Mouse (Mus musculus) heart, adult 2 months (tissue): ENCODE results near the gene Syce3. TPM values are rescaled to one million over a fixed set of nuclear protein-coding genes. Genes with fewer than 3 reads are reported as not detected.

Experiments used
- DNase-seq, 2 experiments: peaks; one replicate each; pipeline ENCODE4 v3.0.0; 2021
- H3K27ac ChIP-seq: fragments of 200-600 bp; 2 replicates; pipeline ENCODE4 v1.8.1; 2022
- H3K27me3 ChIP-seq: fragments of 200-500 bp; 2 replicates; pipeline ENCODE4 v1.6.1; 2012; ENCODE audit warnings: mild to moderate bottlenecking, low read length, inconsistent platforms, mixed read lengths; ENCODE audit not compliant: control insufficient read depth, insufficient read depth
- H3K36me3 ChIP-seq: fragments of 200-500 bp; 2 replicates; pipeline ENCODE4 v1.6.1; 2012; ENCODE audit warnings: low read length, inconsistent platforms; ENCODE audit not compliant: control insufficient read depth, insufficient read depth
- H3K4me1 ChIP-seq: fragments of 200-500 bp; 2 replicates; pipeline ENCODE4 v1.6.1; 2011; ENCODE audit warnings: low read length; ENCODE audit not compliant: control insufficient read depth, insufficient read depth
- H3K4me3 ChIP-seq: fragments of 200-600 bp; 2 replicates; pipeline ENCODE4 v1.8.1; 2022
- H3K79me2 ChIP-seq: fragments of 200-500 bp; replicated peaks from 2 replicates; pipeline ENCODE4 v1.6.1; 2012; ENCODE audit warnings: mild to moderate bottlenecking, inconsistent platforms, low read length, moderate library complexity, mixed read lengths; ENCODE audit not compliant: control insufficient read depth, insufficient read depth
- H3K9ac ChIP-seq: fragments of 200-500 bp; 2 replicates; pipeline ENCODE4 v1.6.1; 2012; ENCODE audit warnings: low read depth, mild to moderate bottlenecking, control low read depth, inconsistent platforms, low read length, mixed read lengths
- CTCF ChIP-seq: fragments of 200-600 bp; IDR thresholded peaks from 2 replicates; pipeline ENCODE4 v1.8.1; 2022; ENCODE audit warnings: antibody characterized with exemption, mild to moderate bottlenecking, moderate library complexity
- EP300 ChIP-seq: fragments of 200-500 bp; IDR thresholded peaks from 2 replicates; pipeline ENCODE4 v1.6.1; 2011; ENCODE audit warnings: low read depth, low read length, control low read depth; ENCODE audit not compliant: insufficient read depth
- POLR2A ChIP-seq: fragments of 200-500 bp; IDR thresholded peaks from 2 replicates; pipeline ENCODE4 v1.6.1; 2011; ENCODE audit warnings: mild to moderate bottlenecking, low read depth, low read length, control low read depth; ENCODE audit not compliant: insufficient read depth
- WGBS: fragments of 180-500 bp; shearing (Covaris S2); methylation state at CpG from one replicate; pipeline ENCODE4 v1.1.7; 2018; 5-methylcytosine and 5-hydroxymethylcytosine counted together
- intact Hi-C: fragments of 180-260 bp; cut with DNase I; formaldehyde crosslinking; loops from one replicate; pipeline ENCODE4 v1.15.1; 2025
- polyA plus RNA-seq: library from polyadenylated mRNA; depleted of rRNA; stranded (reverse); fragments of >200 nt; gene quantifications from 2 replicates; pipeline ENCODE4 v1.2.3, GENCODE M21; 2012
- total RNA-seq, 2 experiments: library from RNA; stranded (reverse); gene quantifications; 2 replicates each; pipeline ENCODE4 v1.2.3; 2021

Gene Syce3
- total and polyA plus RNA-seq, 3 experiments: not detected

DNA sequence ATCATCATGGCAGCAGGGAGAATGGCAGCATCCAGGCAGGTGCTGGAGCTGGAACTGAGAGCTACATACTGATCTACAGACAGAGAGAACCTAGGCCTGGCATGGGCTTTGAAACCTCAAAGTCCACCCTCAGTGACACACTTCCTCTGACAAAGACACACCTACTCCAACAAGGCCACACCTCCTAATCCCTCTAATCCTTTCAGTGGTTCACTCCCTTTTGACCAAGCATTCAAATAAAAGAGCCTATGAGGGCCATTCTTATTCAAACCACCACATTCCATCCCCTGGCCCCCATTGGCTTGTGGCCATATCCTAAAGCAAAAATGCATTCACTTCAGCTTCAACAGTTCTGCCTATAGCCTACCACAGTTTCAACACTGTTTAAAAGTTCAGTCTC, 3.6 kb downstream of the Syce3 start:
- intact Hi-C loops: no loop called here
- no peak overlapping the region for H3K4me3 ChIP-seq
- H3K27ac ChIP-seq: no peak overlapping the region
- no peaks in the 10 kb centered on the region for H3K27me3 ChIP-seq
- no peaks in the 10 kb centered on the region for H3K4me1 ChIP-seq
- DNase-seq: no peak
- no peaks in the 10 kb centered on the region for H3K36me3 ChIP-seq
- no peak for TF ChIP-seq EP300
- TF ChIP-seq CTCF: no peak
- no peak for TF ChIP-seq POLR2A
- no peaks in the 10 kb centered on the region for H3K79me2 ChIP-seq
- H3K9ac ChIP-seq: no peak overlapping the region

DNA sequence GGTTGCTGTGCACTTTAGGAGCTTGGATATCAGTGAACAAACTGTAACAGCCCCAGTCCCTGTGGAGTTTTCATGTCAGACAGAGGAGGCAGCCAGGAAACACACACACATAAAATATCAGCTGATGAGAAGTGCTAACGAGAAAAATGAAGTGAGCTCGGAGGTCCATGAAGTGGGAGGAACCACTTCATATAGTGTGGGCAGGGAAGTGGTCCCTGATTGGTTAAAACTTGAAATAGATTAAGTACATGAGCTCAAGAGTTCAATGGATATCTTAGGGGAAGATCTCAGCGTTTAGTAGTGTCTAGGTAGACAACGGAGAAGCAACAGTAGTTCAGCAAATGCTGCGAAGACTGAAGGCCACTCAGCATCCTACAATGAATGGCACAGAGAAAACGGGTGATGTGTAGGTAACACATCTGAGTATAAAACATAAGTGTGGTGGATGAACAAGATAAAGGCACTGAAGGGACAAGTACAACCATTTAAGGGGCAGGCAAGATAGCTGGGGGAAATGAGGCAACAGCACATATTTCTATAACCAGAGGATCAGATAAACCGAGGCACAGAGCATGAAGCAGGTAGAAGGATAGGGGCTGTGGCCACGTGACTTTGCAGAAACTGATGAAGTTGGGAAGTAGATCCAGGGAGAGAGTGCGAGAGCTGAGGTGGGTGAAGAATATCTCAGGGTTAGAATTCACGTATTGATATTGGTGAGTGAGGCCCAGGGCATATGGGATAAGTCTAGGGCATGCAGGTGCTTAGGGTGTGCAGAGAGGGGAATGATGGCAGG, 5.3 kb downstream of the Syce3 start:
- TF ChIP-seq POLR2A (no peak), EP300 (no peak), CTCF (no peak)
- intact Hi-C loops: no loop called here
- Histone ChIP-seq H3K27me3 (no peaks in the 10 kb centered on the region), H3K4me3 (no peak overlapping the region), H3K79me2 (no peaks in the 10 kb centered on the region), H3K36me3 (no peaks in the 10 kb centered on the region), H3K4me1 (peaks cover 3% of the 10 kb centered on the region), H3K9ac (no peak overlapping the region), H3K27ac (no peak overlapping the region)
- 71% methylated on average over 10 of the region's 10 CpGs for WGBS
- DNase-seq: no peak

DNA sequence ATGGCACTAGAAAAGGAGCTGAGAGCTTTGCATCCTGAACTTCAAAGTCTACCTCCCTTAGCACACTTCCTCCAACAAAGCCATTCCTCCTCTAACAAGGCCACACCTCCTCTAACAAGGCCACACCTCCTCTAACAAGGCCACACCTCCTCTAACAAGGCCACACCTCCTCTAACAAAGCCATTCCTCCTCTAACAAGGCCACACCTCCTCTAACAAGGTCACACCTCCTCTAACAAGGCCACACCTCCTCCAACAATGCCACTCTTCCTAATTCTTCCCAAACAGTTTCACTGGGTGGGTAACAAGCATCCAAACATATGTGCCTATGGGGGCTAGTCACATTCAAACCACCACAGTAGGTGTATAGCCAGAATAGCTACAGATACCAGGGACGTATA, 7.8 kb downstream of the Syce3 start:
- no peak overlapping the region for H3K27ac ChIP-seq
- H3K36me3 ChIP-seq: no peaks in the 10 kb centered on the region
- no peak for DNase-seq
- no peak overlapping the region for H3K4me3 ChIP-seq
- H3K9ac ChIP-seq: no peak overlapping the region
- intact Hi-C loops: no loop called here
- no peaks in the 10 kb centered on the region for H3K79me2 ChIP-seq
- no peaks in the 10 kb centered on the region for H3K27me3 ChIP-seq
- WGBS: 93% methylated on average over 1 of the region's 1 CpGs
- TF ChIP-seq POLR2A (no peak), CTCF (no peak), EP300 (no peak)
- peaks cover 3% of the 10 kb centered on the region for H3K4me1 ChIP-seq

DNA sequence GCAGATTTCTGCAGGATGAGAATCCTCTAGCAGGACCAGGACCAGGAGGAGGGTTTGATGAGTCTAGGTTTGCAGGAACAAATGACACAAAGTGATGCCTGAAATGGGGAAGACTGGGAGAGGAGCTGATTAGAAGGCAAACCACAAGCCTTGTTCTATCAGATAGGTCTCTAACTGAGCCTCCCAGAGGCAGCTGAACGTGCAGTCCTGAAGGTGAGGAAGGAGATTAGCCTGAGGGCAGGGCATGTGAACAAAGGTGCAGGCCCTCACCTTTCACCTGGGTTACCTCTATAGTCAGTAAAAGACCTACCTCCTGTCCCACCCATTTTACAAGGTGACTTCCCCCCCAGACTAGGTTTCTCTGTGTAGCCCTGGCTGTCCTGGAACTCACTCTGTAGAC, 10.6 kb downstream of the Syce3 start:
- no peak for TF ChIP-seq CTCF
- TF ChIP-seq POLR2A: no peak
- TF ChIP-seq EP300: no peak
- no peak for DNase-seq
- Histone ChIP-seq H3K27me3 (no peaks in the 10 kb centered on the region), H3K9ac (no peak overlapping the region), H3K79me2 (no peaks in the 10 kb centered on the region), H3K4me1 (peaks cover 3% of the 10 kb centered on the region), H3K27ac (no peak overlapping the region), H3K4me3 (no peak overlapping the region), H3K36me3 (no peaks in the 10 kb centered on the region)
- WGBS: 68% methylated on average over 1 of the region's 1 CpGs
- intact Hi-C loops: no loop called here

DNA sequence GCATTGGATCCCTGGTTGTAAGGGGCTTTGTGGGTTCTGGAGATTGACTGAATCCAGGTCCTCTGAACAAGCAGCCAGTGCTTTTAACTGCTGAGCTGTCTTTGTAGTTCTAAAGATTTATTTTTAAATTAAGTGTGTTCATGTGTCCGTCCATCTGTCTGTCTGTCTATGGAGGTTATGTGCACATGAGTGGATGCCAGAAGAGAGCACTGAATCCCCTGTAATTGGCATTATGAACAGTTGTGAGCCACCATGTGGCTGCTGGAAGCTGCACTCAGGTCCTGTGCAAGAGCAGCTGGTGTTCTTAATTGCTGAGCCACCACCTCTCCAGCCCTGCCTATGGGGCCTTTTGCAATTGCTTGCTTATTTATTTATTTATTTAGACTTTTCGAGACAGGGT, 12.2 kb downstream of the Syce3 start:
- 86% methylated on average over 2 of the region's 2 CpGs for WGBS
- DNase-seq: no peak
- intact Hi-C loops: no loop called here
- Histone ChIP-seq H3K79me2 (no peaks in the 10 kb centered on the region), H3K9ac (no peak overlapping the region), H3K27me3 (no peaks in the 10 kb centered on the region), H3K27ac (no peak overlapping the region), H3K4me3 (no peak overlapping the region), H3K36me3 (no peaks in the 10 kb centered on the region), H3K4me1 (peaks cover 3% of the 10 kb centered on the region)
- TF ChIP-seq EP300 (no peak), CTCF (no peak)

DNA sequence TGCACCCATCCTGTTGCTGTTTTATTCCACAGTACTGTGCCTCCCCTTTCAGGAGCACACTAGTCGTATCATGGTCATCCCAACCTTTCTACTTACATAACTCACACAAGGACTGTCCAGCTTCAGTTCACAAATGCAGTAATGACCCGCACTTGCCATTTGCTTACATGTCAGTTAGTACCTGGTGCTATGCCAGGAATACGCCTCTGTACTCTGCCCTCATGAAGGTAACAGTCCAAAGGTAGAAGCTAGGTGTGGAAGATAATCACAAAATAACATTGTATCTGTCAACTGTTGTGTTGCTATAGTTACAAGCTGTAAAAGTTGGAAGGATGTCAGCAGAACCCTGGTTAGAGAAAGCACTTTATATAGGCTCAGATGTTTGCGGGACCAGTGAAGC, 13.4 kb downstream of the Syce3 start:
- DNase-seq: no peak
- no peak overlapping the region for H3K4me3 ChIP-seq
- 86% methylated on average over 4 of the region's 4 CpGs for whole genome bisulfite sequencing

More for the DNA sequence above, 13.4 kb downstream of the Syce3 start:
- H3K36me3 ChIP-seq: no peaks in the 10 kb centered on the region
- peaks cover 3% of the 10 kb centered on the region for H3K4me1 ChIP-seq
- H3K79me2 ChIP-seq: no peaks in the 10 kb centered on the region
- intact Hi-C loops: no loop called here
- H3K27me3 ChIP-seq: no peaks in the 10 kb centered on the region
- H3K9ac ChIP-seq: no peak overlapping the region
- H3K27ac ChIP-seq: no peak overlapping the region
- TF ChIP-seq EP300 (no peak), POLR2A (no peak), CTCF (no peak)
